Mouse (Mus musculus): ENCODE data around the gene Nt5c3b.

The Nt5c3b gene

DNA sequence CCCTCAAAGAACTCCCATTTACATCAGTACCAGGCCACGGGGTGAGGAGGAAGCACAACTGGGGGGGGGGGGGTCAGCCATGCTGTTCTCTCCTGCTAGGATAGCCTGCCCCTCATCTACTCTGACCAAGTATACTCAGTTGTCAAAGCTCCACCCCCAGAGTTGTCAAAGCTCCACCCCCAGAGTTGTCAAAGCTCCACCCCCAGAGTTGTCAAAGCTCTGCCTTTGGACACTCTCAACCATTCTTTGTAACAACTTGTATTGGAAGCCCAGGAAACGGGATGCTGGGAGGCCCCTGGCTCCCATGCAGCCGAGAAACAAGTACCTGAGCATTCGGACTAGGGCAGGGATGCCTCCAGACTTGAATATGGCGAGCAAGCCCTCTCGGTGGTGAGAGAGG is 58.9 kb downstream of the Nt5c3b start:
- in situ Hi-C loops (cut with MseI, MboI), result no loop called here

DNA sequence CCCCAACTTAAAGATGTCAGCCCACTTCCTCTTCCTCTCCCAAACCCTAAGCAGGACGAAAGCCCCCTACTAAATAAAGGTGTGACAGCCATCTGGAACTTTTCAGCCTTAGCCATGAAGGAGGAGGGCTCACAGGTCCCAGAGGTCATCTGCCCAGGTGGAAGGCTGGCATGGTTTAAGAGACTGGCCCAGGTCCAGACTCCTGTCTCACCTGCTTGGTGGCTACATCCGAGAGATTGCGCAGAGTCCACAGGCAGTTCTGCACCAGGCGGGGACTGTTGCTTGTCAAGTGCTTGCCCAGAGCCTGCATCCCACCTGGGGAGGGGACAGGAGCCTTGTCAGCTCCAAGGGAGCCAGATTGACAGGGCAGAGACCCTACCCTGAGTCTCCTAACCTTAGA is 62.3 kb downstream of the Nt5c3b start:
- in situ Hi-C loops (cut with MseI, MboI), result no loop called here

DNA sequence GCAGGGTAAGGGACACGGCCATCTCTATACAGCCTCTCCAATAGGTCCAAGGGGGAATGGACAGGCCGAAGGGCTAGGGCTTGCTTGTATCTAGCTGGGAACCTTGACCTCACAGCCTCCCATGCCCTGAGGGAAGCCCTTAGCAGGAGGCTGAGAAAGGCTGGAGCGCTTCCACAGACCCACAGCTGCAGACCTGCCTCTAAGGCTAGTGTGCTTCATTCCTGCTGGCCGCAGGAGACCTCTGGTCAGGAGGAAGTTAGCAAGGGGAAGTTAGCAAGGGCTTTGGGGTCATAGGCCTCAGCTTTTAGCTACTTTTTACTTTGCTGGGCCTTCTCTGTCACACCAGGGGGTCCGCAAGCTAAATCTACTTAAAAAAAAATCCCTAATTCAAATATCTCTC is 63.2 kb downstream of the Nt5c3b start:
- in situ Hi-C loops (cut with MseI, MboI), result no loop called here

DNA sequence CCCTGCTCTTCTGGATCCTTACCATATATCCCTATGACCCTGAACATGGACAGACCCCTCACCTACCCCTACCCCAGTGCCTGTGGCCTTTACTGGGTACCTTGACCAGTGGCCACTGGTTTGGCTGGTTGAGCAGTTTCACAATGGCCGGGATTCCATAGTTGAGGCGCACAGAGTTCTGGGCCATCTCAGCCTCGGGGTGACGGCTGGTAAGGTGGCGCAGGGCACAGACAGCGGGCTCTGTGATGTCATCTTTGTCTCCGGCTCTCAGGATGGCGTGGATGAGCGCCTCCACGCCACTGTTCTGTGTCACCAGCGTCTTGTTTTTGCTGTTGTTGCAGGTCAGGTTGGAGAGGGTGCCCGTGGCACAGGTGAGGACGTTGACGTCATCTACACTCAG is 63.6 kb downstream of the Nt5c3b start:
- in situ Hi-C loops (cut with MseI, MboI), result no loop called here

- in situ Hi-C loops (cut with MseI, MboI), result no loop called here
These were observed 64.7 kb downstream of the Nt5c3b start for GRCm38 (mm10) chr11:100376746-100377389.

GRCm38 (mm10) chr11:100376005-100376404 is 65.6 kb downstream of the Nt5c3b start:
- in situ Hi-C loops (cut with MseI, MboI), result no loop called here

- in situ Hi-C loops (cut with MseI, MboI), result no loop called here
These were observed 66.5 kb downstream of the Nt5c3b start for GRCm38 (mm10) chr11:100375127-100375526.
